Mouse (Mus musculus): ENCODE measurements around the gene Dhx8.

The Dhx8 gene

GRCm38 (mm10) chr11:101798083-101798482 is 65.4 kb downstream of the Dhx8 start:
- DNase-seq (ENCODE audit: low read depth): no peak

DNA sequence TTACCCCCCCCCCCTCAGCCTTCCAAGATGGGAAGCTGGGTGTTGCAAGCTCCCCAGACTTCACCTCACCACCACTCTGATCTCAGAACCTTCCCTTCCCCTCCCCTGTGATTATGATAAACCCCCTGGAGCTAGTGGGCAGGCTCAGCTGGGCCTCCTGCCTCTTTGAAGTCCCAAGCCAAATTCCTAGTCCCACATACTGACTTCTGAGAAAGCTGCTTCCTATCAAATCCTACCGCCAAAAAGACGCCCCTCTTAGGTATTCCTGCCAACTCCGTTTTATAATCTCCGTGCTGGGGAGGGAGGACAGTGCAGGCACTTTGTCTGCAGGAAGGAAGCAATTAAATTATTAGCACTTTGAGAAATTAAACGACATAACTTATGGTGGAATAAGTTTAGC is 68.7 kb downstream of the Dhx8 start:
- no peak for DNase-seq (ENCODE audit: low read depth)

- DNase-seq (ENCODE audit: low read depth): no peak
Measured at GRCm38 (mm10) chr11:101805113-101805704, 72.5 kb downstream of the Dhx8 start.

- DNase-seq (ENCODE audit: low read depth): peak; percentile 64
Measured at GRCm38 (mm10) chr11:101806741-101807140, 74.0 kb downstream of the Dhx8 start.

DNA sequence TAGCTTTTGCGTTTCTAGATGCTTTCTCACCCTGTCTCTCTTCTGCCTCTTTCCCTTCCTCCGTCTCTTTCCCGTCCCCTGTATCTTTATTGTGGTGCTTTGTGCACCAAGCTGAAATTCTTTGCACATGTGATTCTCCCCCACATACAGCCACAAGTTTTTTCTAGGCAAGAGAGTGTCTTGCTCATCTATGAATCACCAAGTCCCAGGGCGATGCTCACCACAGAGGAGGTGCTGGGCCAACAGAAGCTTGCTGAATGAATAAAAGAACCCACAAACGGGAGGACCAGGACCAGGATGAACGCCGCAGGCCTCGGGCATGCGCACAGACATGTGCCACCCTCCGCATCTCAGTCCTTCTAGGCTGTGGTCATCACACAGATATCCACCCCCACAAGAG is 74.5 kb downstream of the Dhx8 start:
- peak; percentile 91 for DNase-seq (ENCODE audit: low read depth)

DNA sequence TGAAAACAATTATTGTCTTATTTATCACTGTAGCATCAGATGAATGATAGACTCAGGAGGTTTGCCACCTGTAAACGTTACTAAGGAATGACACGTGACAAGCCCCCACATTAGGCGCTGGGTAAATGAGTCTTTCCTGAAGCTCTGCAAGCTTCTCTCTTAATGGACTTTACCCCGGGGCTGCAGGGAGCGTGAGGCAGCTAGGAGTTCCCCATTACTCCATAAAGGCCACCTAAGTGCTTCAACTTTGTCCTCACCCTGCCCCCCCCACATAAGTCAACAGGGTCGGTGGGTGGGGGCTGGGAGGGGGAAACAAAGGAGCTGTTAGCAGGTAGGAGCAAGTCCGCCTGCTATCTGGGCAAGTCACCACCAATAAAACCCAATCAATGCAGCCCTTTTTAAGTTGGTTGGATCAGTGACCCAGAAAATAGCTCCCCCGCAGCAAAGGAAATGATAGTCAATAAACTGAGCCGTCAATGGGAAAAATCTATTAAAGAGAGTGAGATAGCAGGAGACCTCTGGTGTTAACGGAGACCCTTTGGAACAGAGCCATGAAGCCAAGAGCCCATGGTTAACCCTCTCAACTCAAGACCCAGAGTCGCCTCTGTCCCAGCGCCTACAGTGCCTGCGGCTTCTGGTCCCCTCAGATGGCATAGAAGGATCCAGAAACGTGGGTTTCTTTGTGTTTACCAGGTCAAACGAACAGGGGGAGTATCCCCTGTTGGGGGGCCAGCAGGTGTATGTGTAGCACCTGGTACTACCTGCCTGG is 76.5 kb downstream of the Dhx8 start:
- DNase-seq (ENCODE audit: low read depth): no peak

DNA sequence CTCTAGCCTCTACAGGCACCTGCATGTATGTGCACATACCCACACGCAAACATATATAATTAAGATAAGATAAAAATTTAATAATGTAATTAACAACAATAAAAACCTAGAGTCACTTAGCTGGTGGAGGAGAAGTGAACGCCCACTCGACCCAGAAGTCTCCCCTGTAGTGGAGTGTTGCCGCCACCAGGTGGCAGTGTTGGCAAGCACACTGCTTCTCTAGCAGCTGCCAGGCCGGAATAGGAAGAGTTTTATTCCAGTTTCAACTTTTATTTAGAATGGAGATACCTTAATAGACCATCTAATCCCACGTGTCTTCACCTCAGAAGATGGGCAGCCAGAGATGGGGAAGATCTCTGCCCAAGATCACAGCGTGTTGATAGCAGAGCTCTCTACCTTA is 80.5 kb downstream of the Dhx8 start:
- peak; percentile 89 for DNase-seq (ENCODE audit: low read depth)

DNA sequence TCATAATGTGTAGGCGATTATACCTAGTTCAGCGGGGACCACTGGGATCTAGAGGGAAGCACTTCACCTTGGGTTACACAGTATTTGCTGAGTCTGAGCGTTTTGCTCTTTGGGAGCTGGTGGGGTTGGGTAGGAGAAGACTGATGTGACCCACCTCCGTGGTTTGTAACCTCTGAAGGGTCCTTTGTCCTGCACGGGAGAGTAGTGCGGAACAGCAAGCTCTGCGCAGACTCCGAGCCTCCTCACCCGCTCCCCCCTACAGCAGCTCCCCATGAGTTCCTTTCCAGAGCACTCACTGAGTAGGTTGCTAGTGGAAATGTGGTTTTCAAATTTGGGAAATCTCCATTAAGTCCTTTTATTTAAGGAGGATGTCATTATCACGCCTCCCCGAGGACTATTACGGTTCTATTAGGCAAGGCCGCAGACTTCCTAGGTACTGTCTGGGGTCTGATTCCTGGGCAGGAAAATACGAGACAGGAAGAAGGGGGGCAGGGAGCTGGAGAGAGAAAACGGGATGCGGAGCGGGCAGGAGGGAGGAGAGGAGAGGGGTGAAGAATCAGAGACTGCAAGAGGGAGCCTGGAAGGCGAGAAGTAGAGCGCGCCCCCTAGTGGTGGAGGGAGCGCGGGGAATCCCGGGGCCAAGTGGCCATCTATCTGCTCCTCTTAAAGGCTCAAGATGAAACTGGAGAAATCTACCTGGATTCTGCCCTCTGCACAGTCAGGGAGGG is 81.8 kb downstream of the Dhx8 start:
- peak; percentile 91 for DNase-seq (ENCODE audit: low read depth)

DNA sequence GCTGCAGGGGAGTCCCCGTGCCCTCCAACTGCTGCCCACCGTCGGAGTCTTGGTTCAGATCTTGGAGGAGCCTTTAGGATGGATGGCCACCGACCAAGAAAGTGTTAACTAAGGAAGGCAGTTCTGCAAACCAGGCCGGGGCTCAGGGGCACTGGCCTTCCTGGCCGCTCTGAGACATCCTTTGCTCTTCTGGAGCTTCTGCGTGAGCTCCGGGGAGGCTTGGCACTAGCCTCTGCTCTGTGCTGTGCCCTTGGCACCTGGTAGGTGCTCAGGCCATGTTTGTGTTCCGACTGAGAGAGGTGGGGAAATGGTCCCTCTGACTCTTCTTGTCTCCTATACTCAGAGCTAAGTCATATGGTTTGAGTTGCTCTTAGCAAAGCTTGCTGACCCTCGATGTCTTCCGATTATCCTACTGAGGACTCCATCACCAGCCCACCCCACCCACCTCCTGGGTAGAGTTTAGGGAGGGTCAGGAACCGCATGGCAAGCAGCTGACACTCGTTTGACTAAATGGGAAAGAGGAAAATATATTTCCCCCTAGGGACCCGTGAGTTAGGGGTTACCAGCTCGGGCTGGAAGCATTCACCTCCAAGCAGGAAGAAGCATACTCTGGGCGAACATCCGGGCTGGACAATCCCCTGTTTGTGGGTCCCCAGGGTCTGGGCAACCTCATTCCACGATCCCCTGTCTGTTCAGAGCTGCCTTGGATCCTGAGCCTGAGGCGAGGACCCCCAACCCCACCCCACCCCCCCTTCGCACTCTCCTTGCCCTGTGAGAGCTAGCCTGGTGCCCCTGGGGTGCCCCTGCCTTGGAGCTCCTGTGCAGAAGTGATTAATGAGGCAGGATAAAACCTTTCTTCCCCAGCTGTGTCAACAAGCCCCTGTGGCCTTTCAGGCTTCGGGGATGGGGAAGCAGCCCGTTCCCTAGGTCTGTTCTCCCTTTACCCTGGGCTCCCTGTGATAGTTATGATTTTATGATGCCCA is 82.7 kb downstream of the Dhx8 start:
- no peak for DNase-seq (ENCODE audit: low read depth)

Measured in NIH3T3 (cell line).